Mouse (Mus musculus) NIH3T3 (cell line): ENCODE measurements around the gene Bpifa2.
"Not testable (repeated sequence)": the region's sequence is repeated elsewhere in the genome, so short reads cannot be mapped to it uniquely, and the experiment has no call there.

ENCODE experiments used
- DNase-seq: peaks from one replicate; pipeline ENCODE4 v3.0.0-alpha.2; 2012; ENCODE audit warnings: low read depth

The Bpifa2 gene

GRCm38 (mm10) chr2:154007965-154008364 is at the start of gene Bpifa2:
Gene Bpifa2, plus strand, starts transcription at chr2:154008265.
- DNase-seq, result no peak

- DNase-seq, result no peak
These were observed 45.2 kb upstream of the Bpifa2 start for GRCm38 (mm10) chr2:153962821-153963331.

GRCm38 (mm10) chr2:153963334-153963733 is 44.7 kb upstream of the Bpifa2 start:
- no peak for DNase-seq

GRCm38 (mm10) chr2:153970221-153970620 is 37.8 kb upstream of the Bpifa2 start:
- DNase-seq, result no peak

- DNase-seq, result no peak
These were observed 33.5 kb upstream of the Bpifa2 start, which contains the start of gene Bpifa6 for GRCm38 (mm10) chr2:153974582-153974981. Gene Bpifa6, plus strand, starts transcription at chr2:153974945.

- DNase-seq, result peak; percentile 83
These were observed 12.3 kb upstream of the Bpifa2 start for GRCm38 (mm10) chr2:153995770-153996169.

GRCm38 (mm10) chr2:154000501-154000900 is 7.6 kb upstream of the Bpifa2 start:
- DNase-seq, result no peak

GRCm38 (mm10) chr2:154001056-154001455 is 7.0 kb upstream of the Bpifa2 start:
- DNase-seq, result no peak

- no peak for DNase-seq
These were observed 3.6 kb upstream of the Bpifa2 start for GRCm38 (mm10) chr2:154004456-154004855.

GRCm38 (mm10) chr2:154005094-154005493 is 3.0 kb upstream of the Bpifa2 start:
- DNase-seq, result no peak

- DNase-seq, result no peak
These were observed 2.3 kb upstream of the Bpifa2 start for GRCm38 (mm10) chr2:154005734-154006133.

- no peak for DNase-seq
These were observed 1.7 kb upstream of the Bpifa2 start for GRCm38 (mm10) chr2:154006331-154006730.

GRCm38 (mm10) chr2:154007381-154007780 is 684 bp upstream of the Bpifa2 start:
- DNase-seq, result no peak

- no peak for DNase-seq
These were observed 9.9 kb downstream of the Bpifa2 start for GRCm38 (mm10) chr2:154017990-154018389.

- not testable (repeated sequence) for DNase-seq
These were observed 16.6 kb downstream of the Bpifa2 start for GRCm38 (mm10) chr2:154024676-154025075.

- DNase-seq, result peak; percentile 46
These were observed 30.9 kb downstream of the Bpifa2 start for GRCm38 (mm10) chr2:154038932-154039331.

GRCm38 (mm10) chr2:154044743-154045142 is 36.7 kb downstream of the Bpifa2 start:
- no peak for DNase-seq

GRCm38 (mm10) chr2:154058690-154059089 is 50.6 kb downstream of the Bpifa2 start:
- DNase-seq, result no peak
